In the genomic region with DNA sequence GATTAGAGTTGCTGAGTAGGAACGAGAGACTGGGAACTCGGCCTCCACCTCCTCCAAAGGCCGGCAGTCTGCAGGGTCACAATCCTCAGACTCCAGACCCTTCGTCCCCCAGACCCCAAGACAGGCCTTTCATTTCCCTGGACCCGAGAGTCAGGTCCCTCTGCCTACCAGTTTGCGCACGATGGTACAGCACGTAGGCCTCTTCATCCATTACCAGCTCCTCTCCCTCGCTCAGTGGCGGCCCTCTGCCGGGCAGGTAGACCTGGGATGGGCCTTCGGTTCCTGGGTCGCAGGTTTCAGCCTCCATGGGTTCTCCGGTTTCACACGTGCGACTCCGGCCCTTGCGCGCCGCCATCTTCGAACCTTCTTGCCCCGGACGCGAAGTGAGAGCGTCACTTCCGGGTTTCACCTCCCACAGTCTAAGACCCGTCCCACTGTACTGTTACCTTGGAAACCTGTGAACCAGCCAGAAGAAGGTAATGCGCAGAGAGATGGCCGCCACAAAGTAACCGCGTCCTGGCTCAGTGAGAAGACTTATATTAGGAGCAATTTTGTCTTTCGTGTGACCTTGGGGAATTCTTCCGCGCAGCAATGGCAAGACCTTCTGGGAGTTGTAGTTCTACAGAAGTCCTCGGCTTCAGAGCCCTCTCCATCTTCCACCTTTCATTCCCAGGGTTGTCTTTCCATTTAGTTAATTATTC, we compare ENCODE assay signal across 8 mouse cellular contexts. TPM values are rescaled to one million over a fixed set of nuclear protein-coding genes. Genes with fewer than 3 reads are reported as not detected.
DNase-seq lines count a peak whose midpoint lies in the region; ATAC-seq and TF ChIP-seq lines count a peak whose summit lies in the region.

Gene Grwd1, minus strand, starts transcription at position 518 of the 701 bp plus-strand sequence.

- H3K36me3 ChIP-seq in hindbrain, postnatal 0 days (ENCODE audit: insufficient read depth, low read length), result peaks cover 30% of the 10 kb centered on the region

- peak within 1 kb of the TSS; percentile 57 for H3K9ac ChIP-seq in hindbrain, postnatal 0 days (replicated peaks; ENCODE audit: low read length)

- peak within 1 kb of the TSS; percentile 90 for H3K4me2 ChIP-seq in hindbrain, postnatal 0 days (ENCODE audit: low read depth, low read length)

- H3K4me3 ChIP-seq in gastrocnemius, adult 2 months, result peak within 1 kb of the TSS; percentile 97
- H3K4me3 ChIP-seq in hindbrain, postnatal 0 days (ENCODE audit: low read length), result peak within 1 kb of the TSS; percentile 70
- H3K4me3 ChIP-seq in left cerebral cortex, adult 2 months, result peak within 1 kb of the TSS; percentile 78

- intact Hi-C loops in gastrocnemius, adult 2 months (cut with DNase I), result no loop called here
- intact Hi-C loops in left cerebral cortex, adult 2 months (cut with DNase I), result no loop called here

- ATAC-seq in hindbrain, postnatal 0 days, result peak; percentile 93
- peak; percentile 98 for ATAC-seq in megakaryocyte, adult 5-6 weeks (ENCODE audit: poor library complexity, severe bottlenecking)

- peaks cover 19% of the 10 kb centered on the region for H3K27me3 ChIP-seq in hindbrain, postnatal 0 days (ENCODE audit: insufficient read depth, low read length)

- no peaks in the 10 kb centered on the region for H3K9me3 ChIP-seq in hindbrain, postnatal 0 days (ENCODE audit: low read length)

- peak within 1 kb of the TSS; percentile 97 for H3K27ac ChIP-seq in gastrocnemius, adult 2 months
- H3K27ac ChIP-seq in hindbrain, postnatal 0 days, result peak within 1 kb of the TSS; percentile 74
- H3K27ac ChIP-seq in left cerebral cortex, adult 2 months, result peak within 1 kb of the TSS; percentile 97

- DNase-seq in ZHBTc4 (ENCODE audit: low read depth, low spot score), result peak; percentile 97
- peak; percentile 63 to 78 for DNase-seq in cerebellum, postnatal 4 days (ENCODE audit: low spot score in 2 of 2)
- peak; percentile 88 for DNase-seq in gastrocnemius, adult 2 months
- peak; percentile 96 for DNase-seq in hindbrain, postnatal 0 days (ENCODE audit: low spot score)
- peak; percentile 83 to 84 for DNase-seq in left cerebral cortex, adult 2 months (ENCODE audit: extremely low spot score in 1 of 2, low spot score in 2 of 2)
- DNase-seq in right cerebral cortex, adult 2 months (ENCODE audit: low spot score in 2 of 2), result peak; percentile 86 to 92
- DNase-seq in urinary bladder, postnatal 36 days (ENCODE audit: low spot score in 2 of 2), result peak; percentile 81 to 85

- under 1% methylated on average over 35 of the region's 35 CpGs for WGBS in hindbrain, postnatal 0 days

- TF ChIP-seq CTCF in gastrocnemius, adult 2 months (IDR thresholded peaks at IDR 0.05), result no peak
- no peak for TF ChIP-seq CTCF in hindbrain, postnatal 0 days (IDR thresholded peaks at IDR 0.05; ENCODE audit: low read depth)
- no peak for TF ChIP-seq CTCF in left cerebral cortex, adult 2 months (IDR thresholded peaks at IDR 0.05)

- H3K4me1 ChIP-seq in hindbrain, postnatal 0 days (ENCODE audit: insufficient read depth, low read length), result 0 out of 2 replicates have a peak, but pooled peaks cover 4% of the 10 kb centered on the region

RNA-seq across cellular contexts. Expression of gene Grwd1, which starts in this region (rescaled TPM):
- total RNA-seq in gastrocnemius, adult 2 months (2021), result 10 to 100 TPM; 14.6 to 16.0 TPM
- total RNA-seq in hindbrain, postnatal 0 days (2014; rRNA removed), result 29.1 and 34.6 TPM in 2 replicates
- polyA plus RNA-seq in hindbrain, postnatal 0 days (2015; fragmentation: Nextera tagmentation; extraction: Ambion mirVana), result 44.6 and 48.6 TPM in 2 replicates
- 10 to 100 TPM; 17.9 to 22.1 TPM for total RNA-seq in left cerebral cortex, adult 2 months (2021)
- total RNA-seq in megakaryocyte, adult 5-6 weeks (2015), result 3.5 and 6.5 TPM in 2 replicates
- total RNA-seq in megakaryocyte, adult 5-6 weeks (2017), result 2.6 and 3.9 TPM in 2 replicates

Comparison
In these comparisons a context has a peak if more than half of its experiments do, and no peak if none do; other contexts are left out.
1. Peak in every context shown above with its lines: DNase-seq, ATAC-seq, H3K4me3 ChIP-seq and H3K27ac ChIP-seq.